ENCODE assay signal across 8 mouse cellular contexts in the genomic region with DNA sequence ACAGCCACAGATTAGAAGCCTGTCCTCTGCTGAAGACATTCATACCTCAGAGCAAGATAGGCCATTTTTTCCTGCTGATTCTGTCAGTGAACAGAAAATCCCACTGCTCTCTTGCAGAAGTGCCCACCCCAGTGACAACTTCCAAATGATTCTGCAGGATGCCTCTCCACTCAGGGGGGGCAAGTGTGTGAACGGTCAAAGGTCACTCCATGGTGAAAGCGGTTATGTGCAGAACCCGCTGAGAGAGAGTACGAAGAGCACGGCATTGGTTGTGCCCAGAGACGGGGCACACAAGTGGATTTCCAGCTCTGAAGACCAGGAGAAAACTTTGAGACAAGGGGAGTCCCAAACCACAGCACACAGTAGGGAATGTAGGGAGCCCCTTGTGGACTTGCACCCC.
DNase-seq lines count a peak whose midpoint lies in the region; ATAC-seq lines count a peak whose summit lies in the region.

No protein-coding gene starts in this region.

- intact Hi-C loops in left cerebral cortex, postnatal 14 days (cut with DNase I), result no loop called here

- DNase-seq in heart, adult 11 months, result no peak
- no peak for DNase-seq in lung, postnatal 10 days
- DNase-seq in left cerebral cortex, postnatal 14 days (ENCODE audit: low spot score in 2 of 2), result no peak
- DNase-seq in frontal cortex, postnatal 14 days (ENCODE audit: low spot score in 2 of 2), result no peak
- no peak for DNase-seq in MN1 (ENCODE audit: low spot score)

- no peak overlapping the region for H3K9ac ChIP-seq in heart, embryonic 12.5 days
- peak overlapping the region; percentile 17; the same call in 1 of the 2 replicates for H3K9ac ChIP-seq in lung, embryonic 16.5 days (ENCODE audit: low read length)
- no peak overlapping the region for H3K9ac ChIP-seq in liver, embryonic 16.5 days (ENCODE audit: low read depth, low read length)

- no peaks in the 10 kb centered on the region for H3K27me3 ChIP-seq in heart, embryonic 12.5 days (replicated peaks)
- H3K27me3 ChIP-seq in lung, embryonic 16.5 days (ENCODE audit: control insufficient read depth, insufficient read depth, low read depth, low read length), result no peaks in the 10 kb centered on the region
- no peaks in the 10 kb centered on the region for H3K27me3 ChIP-seq in liver, embryonic 16.5 days (ENCODE audit: control insufficient read depth, insufficient read depth, low read depth, low read length)

- no peak overlapping the region for H3K27ac ChIP-seq in heart, embryonic 12.5 days (ENCODE audit: poor library complexity, severe bottlenecking)
- no peak overlapping the region for H3K27ac ChIP-seq in lung, embryonic 16.5 days (ENCODE audit: low read length)
- H3K27ac ChIP-seq in liver, embryonic 16.5 days (ENCODE audit: low read length), result no peak overlapping the region

- H3K4me1 ChIP-seq in heart, embryonic 12.5 days (replicated peaks), result peaks cover 28% of the 10 kb centered on the region
- peaks cover 10% of the 10 kb centered on the region for H3K4me1 ChIP-seq in lung, embryonic 16.5 days (replicated peaks; ENCODE audit: control insufficient read depth, insufficient read depth, low read length)
- peaks cover 14% of the 10 kb centered on the region for H3K4me1 ChIP-seq in liver, embryonic 16.5 days (ENCODE audit: control insufficient read depth, low read depth, low read length)

- ATAC-seq in heart, embryonic 12.5 days (ENCODE audit: insufficient number of reproducible peaks, low FRiP score), result no peak
- ATAC-seq in lung, embryonic 16.5 days (ENCODE audit: low read depth), result no peak
- ATAC-seq in liver, embryonic 16.5 days (ENCODE audit: low read depth), result no peak

- 79% methylated on average over 6 of the region's 6 CpGs for WGBS in heart, embryonic 12.5 days
- WGBS in lung, embryonic 16.5 days, result 85% methylated on average over 6 of the region's 6 CpGs
- WGBS in liver, embryonic 16.5 days (ENCODE audit: insufficient replicate concordance), result 83% methylated on average over 6 of the region's 6 CpGs

- no peak overlapping the region for H3K4me3 ChIP-seq in heart, embryonic 12.5 days
- H3K4me3 ChIP-seq in lung, embryonic 16.5 days (ENCODE audit: low read length), result peak overlapping the region; percentile 66
- H3K4me3 ChIP-seq in liver, embryonic 16.5 days (ENCODE audit: low read depth, low read length), result no peak overlapping the region; the same call in 1 of the 2 replicates

- H3K36me3 ChIP-seq in heart, embryonic 12.5 days, result peaks cover 9% of the 10 kb centered on the region
- no peaks in the 10 kb centered on the region for H3K36me3 ChIP-seq in lung, embryonic 16.5 days (ENCODE audit: control insufficient read depth, insufficient read depth, low read length)
- peaks cover 2% of the 10 kb centered on the region; the same call in 1 of the 2 replicates for H3K36me3 ChIP-seq in liver, embryonic 16.5 days (ENCODE audit: control insufficient read depth, insufficient read depth)

- H3K4me2 ChIP-seq in heart, embryonic 12.5 days, result peak overlapping the region; percentile 79
- H3K4me2 ChIP-seq in lung, embryonic 16.5 days (ENCODE audit: low read depth, low read length), result peak overlapping the region; percentile 92
- H3K4me2 ChIP-seq in liver, embryonic 16.5 days (ENCODE audit: low read depth, low read length), result peak overlapping the region; percentile 77

- H3K9me3 ChIP-seq in heart, embryonic 12.5 days (replicated peaks), result no peaks in the 10 kb centered on the region
- H3K9me3 ChIP-seq in lung, embryonic 16.5 days (ENCODE audit: control insufficient read depth, low read length), result no peaks in the 10 kb centered on the region
- no peaks in the 10 kb centered on the region for H3K9me3 ChIP-seq in liver, embryonic 16.5 days (replicated peaks; ENCODE audit: control insufficient read depth, low read length)
